Mouse (Mus musculus): ENCODE measurements around the gene Umps. TPM values are rescaled to one million over a fixed set of nuclear protein-coding genes. Genes with fewer than 3 reads are reported as not detected.
A peak's percentile ranks its signal among the peaks of the same experiment; 100 is the strongest.

The Umps gene
- polyA plus RNA-seq, 1 experiment from 2014 or later, result 12.1 TPM

GRCm38 (mm10) chr16:33944772-33945171 lies 22.1 kb downstream of the Umps start:
- H3K4me3 ChIP-seq (ENCODE audit: inconsistent target), result no peak overlapping the region
- no peaks in the 10 kb centered on the region; the same call in 1 of the 2 replicates for H3K79me2 ChIP-seq (ENCODE audit: inconsistent target)
- WGBS (ENCODE audit: missing documents), result 67% methylated on average over 6 of the region's 6 CpGs
- H3K36me3 ChIP-seq (ENCODE audit: inconsistent target), result peaks cover 59% of the 10 kb centered on the region
- no peak overlapping the region for H3K27ac ChIP-seq

- Histone ChIP-seq H3K36me3 (ENCODE audit: inconsistent target) (peaks cover 53% of the 10 kb centered on the region), H3K27ac (no peak overlapping the region), H3K79me2 (ENCODE audit: inconsistent target) (peaks cover 6% of the 10 kb centered on the region; the same call in 1 of the 2 replicates), H3K4me3 (ENCODE audit: inconsistent target) (no peak overlapping the region)
- 98% methylated on average over 4 of the region's 4 CpGs for WGBS (ENCODE audit: missing documents)
Measured at GRCm38 (mm10) chr16:33944126-33944525, 22.7 kb downstream of the Umps start.

GRCm38 (mm10) chr16:33943388-33943787 lies 23.4 kb downstream of the Umps start:
- H3K36me3 ChIP-seq (ENCODE audit: inconsistent target), result peaks cover 46% of the 10 kb centered on the region; the same call in 1 of the 2 replicates
- H3K4me3 ChIP-seq (ENCODE audit: inconsistent target), result no peak overlapping the region
- H3K27ac ChIP-seq, result no peak overlapping the region
- peaks cover 13% of the 10 kb centered on the region; the same call in 1 of the 2 replicates for H3K79me2 ChIP-seq (ENCODE audit: inconsistent target)
- 98% methylated on average over 6 of the region's 6 CpGs for WGBS (ENCODE audit: missing documents)

- peaks cover 13% of the 10 kb centered on the region; the same call in 1 of the 2 replicates for H3K79me2 ChIP-seq (ENCODE audit: inconsistent target)
- 95% methylated on average over 10 of the region's 11 CpGs for WGBS (ENCODE audit: missing documents)
- H3K4me3 ChIP-seq (ENCODE audit: inconsistent target), result no peak overlapping the region
- H3K27ac ChIP-seq, result no peak overlapping the region
- peaks cover 35% of the 10 kb centered on the region; the same call in 1 of the 2 replicates for H3K36me3 ChIP-seq (ENCODE audit: inconsistent target)
Measured at GRCm38 (mm10) chr16:33942341-33942740, 24.5 kb downstream of the Umps start.

- no peak overlapping the region for H3K27ac ChIP-seq
- H3K36me3 ChIP-seq (ENCODE audit: inconsistent target), result peaks cover 25% of the 10 kb centered on the region; the same call in 1 of the 2 replicates
- H3K4me3 ChIP-seq (ENCODE audit: inconsistent target), result no peak overlapping the region
- WGBS (ENCODE audit: missing documents), result 76% methylated on average over 11 of the region's 11 CpGs
- peaks cover 13% of the 10 kb centered on the region; the same call in 1 of the 2 replicates for H3K79me2 ChIP-seq (ENCODE audit: inconsistent target)
Measured at GRCm38 (mm10) chr16:33941271-33941781, 25.5 kb downstream of the Umps start.

- H3K27ac ChIP-seq, result no peak overlapping the region
- peaks cover 19% of the 10 kb centered on the region; the same call in 1 of the 2 replicates for H3K36me3 ChIP-seq (ENCODE audit: inconsistent target)
- H3K79me2 ChIP-seq (ENCODE audit: inconsistent target), result peaks cover 24% of the 10 kb centered on the region; the same call in 1 of the 2 replicates
- WGBS (ENCODE audit: missing documents), result 87% methylated on average over 5 of the region's 5 CpGs
- H3K4me3 ChIP-seq (ENCODE audit: inconsistent target), result no peak overlapping the region
Measured at GRCm38 (mm10) chr16:33940095-33940494, 26.7 kb downstream of the Umps start.

GRCm38 (mm10) chr16:33939636-33940035 lies 27.2 kb downstream of the Umps start:
- 66% methylated on average over 9 of the region's 9 CpGs for WGBS (ENCODE audit: missing documents)
- Histone ChIP-seq H3K27ac (no peak overlapping the region), H3K4me3 (ENCODE audit: inconsistent target) (no peak overlapping the region), H3K36me3 (ENCODE audit: inconsistent target) (peaks cover 19% of the 10 kb centered on the region; the same call in 1 of the 2 replicates), H3K79me2 (ENCODE audit: inconsistent target) (peaks cover 25% of the 10 kb centered on the region; the same call in 1 of the 2 replicates)

GRCm38 (mm10) chr16:33939133-33939531 lies 27.7 kb downstream of the Umps start:
- Histone ChIP-seq H3K27ac (peak overlapping the region; percentile 95), H3K4me3 (ENCODE audit: inconsistent target) (no peak overlapping the region), H3K36me3 (ENCODE audit: inconsistent target) (peaks cover 19% of the 10 kb centered on the region; the same call in 1 of the 2 replicates), H3K79me2 (ENCODE audit: inconsistent target) (peaks cover 25% of the 10 kb centered on the region; the same call in 1 of the 2 replicates)
- 79% methylated on average over 2 of the region's 2 CpGs for WGBS (ENCODE audit: missing documents)

- H3K27ac ChIP-seq, result peak overlapping the region; percentile 95
- no peak overlapping the region for H3K4me3 ChIP-seq (ENCODE audit: inconsistent target)
- peaks cover 26% of the 10 kb centered on the region; the same call in 1 of the 2 replicates for H3K79me2 ChIP-seq (ENCODE audit: inconsistent target)
- H3K36me3 ChIP-seq (ENCODE audit: inconsistent target), result peaks cover 15% of the 10 kb centered on the region; the same call in 1 of the 2 replicates
- WGBS (ENCODE audit: missing documents), result 84% methylated on average over 12 of the region's 12 CpGs
Measured at GRCm38 (mm10) chr16:33938311-33939132, 28.3 kb downstream of the Umps start.

GRCm38 (mm10) chr16:33937567-33937966 lies 29.3 kb downstream of the Umps start:
- Histone ChIP-seq H3K4me3 (ENCODE audit: inconsistent target) (no peak overlapping the region), H3K79me2 (ENCODE audit: inconsistent target) (peaks cover 35% of the 10 kb centered on the region; the same call in 1 of the 2 replicates), H3K27ac (peak overlapping the region; percentile 95), H3K36me3 (ENCODE audit: inconsistent target) (peaks cover 9% of the 10 kb centered on the region; the same call in 1 of the 2 replicates)
- 6% methylated on average over 8 of the region's 8 CpGs for WGBS (ENCODE audit: missing documents)

- H3K79me2 ChIP-seq (ENCODE audit: inconsistent target), result peaks cover 35% of the 10 kb centered on the region; the same call in 1 of the 2 replicates
- H3K4me3 ChIP-seq (ENCODE audit: inconsistent target), result no peak overlapping the region
- H3K27ac ChIP-seq, result peak overlapping the region; percentile 95
- 8% methylated on average over 3 of the region's 4 CpGs for WGBS (ENCODE audit: missing documents)
- H3K36me3 ChIP-seq (ENCODE audit: inconsistent target), result 0 out of 2 replicates have a peak, but pooled peaks cover 7% of the 10 kb centered on the region
Measured at GRCm38 (mm10) chr16:33936885-33937284, 30.0 kb downstream of the Umps start.

GRCm38 (mm10) chr16:33935407-33935785 lies 31.4 kb downstream of the Umps start:
- Histone ChIP-seq H3K4me3 (ENCODE audit: inconsistent target) (no peak overlapping the region), H3K36me3 (ENCODE audit: inconsistent target) (no peaks in the 10 kb centered on the region), H3K79me2 (ENCODE audit: inconsistent target) (peaks cover 39% of the 10 kb centered on the region; the same call in 1 of the 2 replicates), H3K27ac (peak overlapping the region; percentile 95)
- WGBS (ENCODE audit: missing documents), result 97% methylated on average over 6 of the region's 6 CpGs

- Histone ChIP-seq H3K79me2 (ENCODE audit: inconsistent target) (peaks cover 41% of the 10 kb centered on the region; the same call in 1 of the 2 replicates), H3K36me3 (ENCODE audit: inconsistent target) (no peaks in the 10 kb centered on the region), H3K4me3 (ENCODE audit: inconsistent target) (no peak overlapping the region), H3K27ac (peak overlapping the region; percentile 95)
- WGBS (ENCODE audit: missing documents), result 66% methylated on average over 4 of the region's 5 CpGs
Measured at GRCm38 (mm10) chr16:33934701-33935406, 32.0 kb downstream of the Umps start.

- no peak overlapping the region for H3K4me3 ChIP-seq (ENCODE audit: inconsistent target)
- peak overlapping the region; percentile 95 for H3K27ac ChIP-seq
- H3K79me2 ChIP-seq (ENCODE audit: inconsistent target), result peaks cover 28% of the 10 kb centered on the region; the same call in 1 of the 2 replicates
- no peaks in the 10 kb centered on the region for H3K36me3 ChIP-seq (ENCODE audit: inconsistent target)
- 92% methylated on average over 11 of the region's 11 CpGs for WGBS (ENCODE audit: missing documents)
Measured at GRCm38 (mm10) chr16:33933411-33933810, 33.4 kb downstream of the Umps start.

Data from macrophage (primary cell).